Mouse (Mus musculus): ENCODE results near the gene Cubn. TPM values are rescaled to one million over a fixed set of nuclear protein-coding genes. Genes with fewer than 3 reads are reported as not detected.

Cubn gene
- polyA plus RNA-seq, 1 experiment from 2014 or later: 0.84 TPM

DNA sequence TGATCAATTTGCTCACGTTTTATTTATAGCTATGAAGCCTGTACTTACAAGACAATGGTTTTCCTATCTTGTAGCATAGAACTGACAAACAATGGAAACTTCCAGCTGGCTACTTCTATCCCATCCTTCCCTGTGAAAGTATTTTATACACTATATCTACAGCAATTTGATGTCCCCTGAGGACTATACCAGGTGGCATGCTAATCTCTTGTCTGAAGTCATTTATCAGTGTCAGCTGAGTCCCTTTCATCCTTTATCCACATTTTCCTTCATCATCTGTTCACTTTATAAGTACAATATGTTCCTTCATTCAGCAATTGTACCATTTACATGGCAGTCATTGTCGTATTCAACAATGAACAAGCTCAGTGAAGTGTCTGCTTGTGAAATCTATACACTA, 35.5 kb upstream of the Cubn start:
- Histone ChIP-seq H3K27me3 (ENCODE audit: control insufficient read depth, insufficient read depth, low read length) (no peaks in the 10 kb centered on the region), H3K4me2 (ENCODE audit: low read depth, low read length) (no peak overlapping the region), H3K9me3 (replicated peaks; ENCODE audit: control insufficient read depth, low read length) (no peaks in the 10 kb centered on the region), H3K4me3 (replicated peaks; ENCODE audit: low read length) (no peak overlapping the region), H3K9ac (ENCODE audit: low read length) (no peak overlapping the region), H3K4me1 (ENCODE audit: control insufficient read depth, insufficient read depth, low read length) (0 out of 2 replicates have a peak, but pooled peaks cover 4% of the 10 kb centered on the region), H3K36me3 (ENCODE audit: control insufficient read depth, insufficient read depth, low read length) (no peaks in the 10 kb centered on the region), H3K27ac (ENCODE audit: low read length) (no peak overlapping the region)
- no peak for ATAC-seq (ENCODE audit: insufficient read depth, low FRiP score)
- WGBS: 63% methylated on average over 2 of the region's 2 CpGs

DNA sequence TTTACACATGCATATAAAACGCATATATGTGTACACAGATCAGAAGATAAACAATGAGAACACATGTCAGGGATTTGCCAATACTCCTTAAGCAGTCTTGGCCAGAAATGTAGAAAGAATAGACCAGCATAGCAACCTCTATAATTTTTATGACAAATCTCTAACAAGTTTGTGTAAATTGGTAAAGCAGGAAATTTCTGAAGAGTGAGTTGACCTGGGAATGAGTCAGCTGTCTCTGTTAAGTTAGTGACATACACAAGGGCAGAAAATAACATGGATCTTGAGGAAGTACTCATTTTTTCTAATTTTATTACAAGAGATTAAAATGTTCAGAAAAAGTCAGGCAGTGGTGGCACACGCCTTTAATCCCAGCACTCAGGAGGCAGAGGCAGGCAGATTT, 34.6 kb upstream of the Cubn start:
- no peak overlapping the region for H3K4me2 ChIP-seq (ENCODE audit: low read depth, low read length)
- no peak overlapping the region for H3K27ac ChIP-seq (ENCODE audit: low read length)
- H3K27me3 ChIP-seq (ENCODE audit: control insufficient read depth, insufficient read depth, low read length): no peaks in the 10 kb centered on the region
- H3K4me1 ChIP-seq (ENCODE audit: control insufficient read depth, insufficient read depth, low read length): 0 out of 2 replicates have a peak, but pooled peaks cover 4% of the 10 kb centered on the region
- no peak overlapping the region for H3K4me3 ChIP-seq (replicated peaks; ENCODE audit: low read length)
- no peak for ATAC-seq (ENCODE audit: insufficient read depth, low FRiP score)
- H3K9me3 ChIP-seq (replicated peaks; ENCODE audit: control insufficient read depth, low read length): no peaks in the 10 kb centered on the region
- H3K9ac ChIP-seq (ENCODE audit: low read length): no peak overlapping the region
- H3K36me3 ChIP-seq (ENCODE audit: control insufficient read depth, insufficient read depth, low read length): no peaks in the 10 kb centered on the region
- WGBS: 77% methylated on average over 2 of the region's 2 CpGs

DNA sequence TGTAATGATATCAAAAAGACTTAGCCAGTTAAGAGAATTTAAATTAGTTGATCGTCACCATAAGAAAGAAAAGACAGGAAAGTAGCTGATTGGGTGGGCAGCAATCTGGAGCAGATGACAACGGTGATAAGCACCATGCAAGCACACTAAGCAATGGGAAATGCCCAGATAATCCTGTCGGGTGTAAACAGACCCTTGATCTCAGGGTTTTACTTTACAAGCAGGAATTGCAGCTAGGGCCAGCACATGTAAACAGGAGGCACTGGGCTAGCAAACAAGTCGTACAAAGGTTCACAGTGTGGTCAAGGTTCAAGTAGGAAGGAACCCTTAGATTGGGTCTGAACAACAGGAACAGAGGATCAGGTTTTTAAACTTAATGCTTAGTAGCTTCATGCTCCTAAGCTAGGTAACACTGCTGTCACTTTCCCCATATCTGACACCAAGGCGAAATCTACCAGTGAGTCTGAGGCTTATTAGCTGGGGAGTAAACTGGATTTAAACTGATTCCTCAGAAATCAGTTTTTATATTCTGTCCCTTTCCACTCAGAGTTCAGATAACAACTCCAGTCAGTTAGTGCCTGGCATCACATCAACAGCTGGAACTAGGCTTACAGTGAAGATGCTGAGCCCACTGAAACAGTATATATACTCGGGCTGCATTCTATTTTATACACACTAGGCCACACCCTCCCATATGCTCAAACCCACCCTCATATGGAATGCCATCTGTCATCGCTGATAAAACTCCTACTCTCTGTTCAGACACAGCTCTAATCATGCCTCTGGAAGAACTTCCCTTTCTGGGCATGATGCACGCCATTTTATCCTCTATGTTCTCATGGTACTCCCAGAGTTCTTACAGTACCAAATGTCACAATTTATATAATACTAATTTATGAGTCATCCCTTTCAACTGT, 32.2 kb upstream of the Cubn start:
- H3K9ac ChIP-seq (ENCODE audit: low read length): no peak overlapping the region
- no peak overlapping the region for H3K4me2 ChIP-seq (ENCODE audit: low read depth, low read length)
- no peaks in the 10 kb centered on the region for H3K36me3 ChIP-seq (ENCODE audit: control insufficient read depth, insufficient read depth, low read length)
- WGBS: 42% methylated on average over 8 of the region's 8 CpGs
- no peaks in the 10 kb centered on the region for H3K27me3 ChIP-seq (ENCODE audit: control insufficient read depth, insufficient read depth, low read length)
- no peaks in the 10 kb centered on the region for H3K9me3 ChIP-seq (replicated peaks; ENCODE audit: control insufficient read depth, low read length)
- 0 out of 2 replicates have a peak, but pooled peaks cover 4% of the 10 kb centered on the region for H3K4me1 ChIP-seq (ENCODE audit: control insufficient read depth, insufficient read depth, low read length)
- no peak overlapping the region for H3K4me3 ChIP-seq (replicated peaks; ENCODE audit: low read length)
- no peak overlapping the region for H3K27ac ChIP-seq (ENCODE audit: low read length)
- ATAC-seq (ENCODE audit: insufficient read depth, low FRiP score): 0 out of 2 replicates have a peak, but pooled peaks have one; percentile 56

GRCm38 (mm10) chr2:13522106-13522505, 30.5 kb upstream of the Cubn start:
- no peak overlapping the region for H3K27ac ChIP-seq (ENCODE audit: low read length)
- H3K4me2 ChIP-seq (ENCODE audit: low read depth, low read length): no peak overlapping the region
- H3K4me3 ChIP-seq (replicated peaks; ENCODE audit: low read length): no peak overlapping the region
- no peaks in the 10 kb centered on the region for H3K27me3 ChIP-seq (ENCODE audit: control insufficient read depth, insufficient read depth, low read length)
- H3K4me1 ChIP-seq (ENCODE audit: control insufficient read depth, insufficient read depth, low read length): 0 out of 2 replicates have a peak, but pooled peaks cover 4% of the 10 kb centered on the region
- no peak for ATAC-seq (ENCODE audit: insufficient read depth, low FRiP score)
- H3K36me3 ChIP-seq (ENCODE audit: control insufficient read depth, insufficient read depth, low read length): no peaks in the 10 kb centered on the region
- H3K9ac ChIP-seq (ENCODE audit: low read length): no peak overlapping the region
- no peaks in the 10 kb centered on the region for H3K9me3 ChIP-seq (replicated peaks; ENCODE audit: control insufficient read depth, low read length)
- WGBS: 25% methylated on average over 8 of the region's 8 CpGs

DNA sequence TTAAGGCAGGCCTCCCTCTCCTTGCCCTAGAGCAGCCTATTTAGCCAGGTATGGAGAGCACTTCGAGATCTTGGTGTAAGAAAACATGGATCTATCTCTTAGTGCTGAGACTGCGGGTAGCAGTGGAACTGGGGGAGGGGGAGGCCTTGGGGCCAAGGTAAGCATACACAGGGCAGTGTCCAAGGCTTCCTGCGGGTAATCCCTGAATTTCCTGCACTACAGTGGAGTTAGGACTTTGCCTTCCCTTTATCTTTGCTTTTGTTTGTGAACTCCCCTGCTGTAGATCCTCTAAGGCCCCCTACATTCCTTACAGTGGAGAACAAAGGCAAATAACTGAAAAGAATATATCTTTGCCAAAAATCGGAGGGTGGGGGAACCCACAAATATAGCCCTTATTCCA, 23.3 kb upstream of the Cubn start:
- H3K27ac ChIP-seq (ENCODE audit: low read length): no peak overlapping the region
- H3K4me1 ChIP-seq (ENCODE audit: control insufficient read depth, insufficient read depth, low read length): no peaks in the 10 kb centered on the region
- H3K36me3 ChIP-seq (ENCODE audit: control insufficient read depth, insufficient read depth, low read length): no peaks in the 10 kb centered on the region
- no peaks in the 10 kb centered on the region for H3K27me3 ChIP-seq (ENCODE audit: control insufficient read depth, insufficient read depth, low read length)
- no peak for ATAC-seq (ENCODE audit: insufficient read depth, low FRiP score)
- no peak overlapping the region for H3K9ac ChIP-seq (ENCODE audit: low read length)
- H3K4me2 ChIP-seq (ENCODE audit: low read depth, low read length): no peak overlapping the region
- WGBS: 60% methylated on average over 4 of the region's 4 CpGs
- no peaks in the 10 kb centered on the region for H3K9me3 ChIP-seq (replicated peaks; ENCODE audit: control insufficient read depth, low read length)
- H3K4me3 ChIP-seq (replicated peaks; ENCODE audit: low read length): no peak overlapping the region

DNA sequence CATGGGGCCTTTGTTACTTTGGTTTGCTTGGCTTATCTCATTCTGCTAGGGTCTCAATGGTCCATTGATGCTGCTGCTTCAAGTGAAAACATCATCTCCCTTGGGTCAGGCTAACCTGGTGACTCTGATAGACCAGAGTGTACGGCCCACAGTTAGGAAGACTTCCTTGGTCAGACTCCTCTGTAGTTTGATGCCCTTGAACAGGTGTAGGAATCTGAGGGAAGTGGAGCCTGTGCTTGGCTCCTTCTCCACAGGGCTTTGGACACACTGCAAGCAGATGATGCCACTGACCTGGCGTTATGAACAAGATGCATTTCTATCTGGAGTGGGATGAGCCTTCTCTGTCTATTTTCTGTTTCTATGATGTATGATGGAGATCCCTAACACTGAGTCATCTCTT, 11.1 kb upstream of the Cubn start:
- Histone ChIP-seq H3K4me3 (replicated peaks; ENCODE audit: low read length) (no peak overlapping the region), H3K27ac (ENCODE audit: low read length) (no peak overlapping the region), H3K4me1 (ENCODE audit: control insufficient read depth, insufficient read depth, low read length) (no peaks in the 10 kb centered on the region), H3K36me3 (ENCODE audit: control insufficient read depth, insufficient read depth, low read length) (no peaks in the 10 kb centered on the region), H3K27me3 (ENCODE audit: control insufficient read depth, insufficient read depth, low read length) (no peaks in the 10 kb centered on the region), H3K9ac (ENCODE audit: low read length) (no peak overlapping the region), H3K9me3 (replicated peaks; ENCODE audit: control insufficient read depth, low read length) (no peaks in the 10 kb centered on the region), H3K4me2 (ENCODE audit: low read depth, low read length) (no peak overlapping the region)
- 89% methylated on average over 2 of the region's 2 CpGs for WGBS
- no peak for ATAC-seq (ENCODE audit: insufficient read depth, low FRiP score)

GRCm38 (mm10) chr2:13501553-13501952, 9.9 kb upstream of the Cubn start:
- Histone ChIP-seq H3K4me2 (ENCODE audit: low read depth, low read length) (no peak overlapping the region), H3K36me3 (ENCODE audit: control insufficient read depth, insufficient read depth, low read length) (no peaks in the 10 kb centered on the region), H3K27me3 (ENCODE audit: control insufficient read depth, insufficient read depth, low read length) (no peaks in the 10 kb centered on the region), H3K4me1 (ENCODE audit: control insufficient read depth, insufficient read depth, low read length) (no peaks in the 10 kb centered on the region), H3K4me3 (replicated peaks; ENCODE audit: low read length) (no peak overlapping the region), H3K9ac (ENCODE audit: low read length) (no peak overlapping the region), H3K9me3 (replicated peaks; ENCODE audit: control insufficient read depth, low read length) (no peaks in the 10 kb centered on the region), H3K27ac (ENCODE audit: low read length) (no peak overlapping the region)
- 30% methylated on average over 5 of the region's 5 CpGs for WGBS
- no peak for ATAC-seq (ENCODE audit: insufficient read depth, low FRiP score)

GRCm38 (mm10) chr2:13500298-13500999, 8.8 kb upstream of the Cubn start:
- H3K36me3 ChIP-seq (ENCODE audit: control insufficient read depth, insufficient read depth, low read length): no peaks in the 10 kb centered on the region
- no peak for ATAC-seq (ENCODE audit: insufficient read depth, low FRiP score)
- no peak overlapping the region for H3K9ac ChIP-seq (ENCODE audit: low read length)
- no peak overlapping the region for H3K27ac ChIP-seq (ENCODE audit: low read length)
- H3K4me3 ChIP-seq (replicated peaks; ENCODE audit: low read length): no peak overlapping the region
- no peak overlapping the region for H3K4me2 ChIP-seq (ENCODE audit: low read depth, low read length)
- WGBS: 53% methylated on average over 5 of the region's 5 CpGs
- no peaks in the 10 kb centered on the region for H3K27me3 ChIP-seq (ENCODE audit: control insufficient read depth, insufficient read depth, low read length)
- H3K9me3 ChIP-seq (replicated peaks; ENCODE audit: control insufficient read depth, low read length): no peaks in the 10 kb centered on the region
- H3K4me1 ChIP-seq (ENCODE audit: control insufficient read depth, insufficient read depth, low read length): no peaks in the 10 kb centered on the region

- H3K27me3 ChIP-seq (ENCODE audit: control insufficient read depth, insufficient read depth, low read length): no peaks in the 10 kb centered on the region
- no peak for ATAC-seq (ENCODE audit: insufficient read depth, low FRiP score)
- H3K4me2 ChIP-seq (ENCODE audit: low read depth, low read length): no peak overlapping the region
- H3K9ac ChIP-seq (ENCODE audit: low read length): no peak overlapping the region
- no peaks in the 10 kb centered on the region for H3K36me3 ChIP-seq (ENCODE audit: control insufficient read depth, insufficient read depth, low read length)
- H3K9me3 ChIP-seq (replicated peaks; ENCODE audit: control insufficient read depth, low read length): no peaks in the 10 kb centered on the region
- WGBS: 73% methylated on average over 7 of the region's 7 CpGs
- H3K4me1 ChIP-seq (ENCODE audit: control insufficient read depth, insufficient read depth, low read length): no peaks in the 10 kb centered on the region
- H3K4me3 ChIP-seq (replicated peaks; ENCODE audit: low read length): no peak overlapping the region
- no peak overlapping the region for H3K27ac ChIP-seq (ENCODE audit: low read length)
These were observed 7.6 kb upstream of the Cubn start for GRCm38 (mm10) chr2:13499196-13499595.

Data from stomach, embryonic 16.5 days (tissue).